Mouse (Mus musculus) heart, postnatal 0 days (tissue): ENCODE data around the gene Tnc.

ENCODE experiments used
- CTCF ChIP-seq: IDR thresholded peaks from 2 replicates; pipeline ENCODE4 v1.5.1; 2016; ENCODE audit warnings: antibody characterized with exemption, control low read depth, low read depth
- EP300 ChIP-seq: IDR thresholded peaks from 2 replicates; pipeline ENCODE4 v1.6.1; 2016; ENCODE audit warnings: antibody characterized with exemption, low read depth

- TF ChIP-seq EP300 (no peak), CTCF (no peak)
These were observed 36.9 kb downstream of the Tnc start for GRCm38 (mm10) chr4:64009936-64010335.
